Comparison of ENCODE assay signal across 21 mouse cellular contexts in genomic region chr3:108794780-108795179, GRCm38 (mm10). TPM values are rescaled to one million over a fixed set of nuclear protein-coding genes. Genes with fewer than 3 reads are reported as not detected.
"Had no signal": no experiment of that assay in that cellular context is flagged by ENCODE, and none has a peak within 500 bp of the region (broad histone marks: within the 10 kb centered on the region; RNA-seq: fewer than 3 reads in every experiment).

No protein-coding gene starts in this region.

- ATAC-seq: liver, embryonic 12.5 days; midbrain, embryonic 13.5 days had no signal

- DNase-seq: kidney, adult 2 months; kidney, postnatal 10 days; kidney, postnatal 36 days; layer of hippocampus, postnatal 36 days; lung, adult 18-20 months; lung, postnatal 10 days; lung, postnatal 36 days; thymus, adult 18-20 months; thymus, postnatal 14 days; thymus, postnatal 4 days had no signal

RNA-seq across cellular contexts. Expression of gene Aknad1, which starts 55.3 kb away (rescaled TPM):
- total RNA-seq: layer of hippocampus, adult 8-10 months; layer of hippocampus, postnatal 10 days; left cerebral cortex, adult 2 months; left cerebral cortex, postnatal 36 days; midbrain, postnatal 0 days; neutrophil, adult 5-6 weeks had no signal
- polyA plus RNA-seq: kidney, adult 2 months; midbrain, embryonic 10.5 days; midbrain, embryonic 13.5 days; midbrain, postnatal 0 days; neural tube, embryonic 13.5 days; small intestine, adult 2 months had no signal
